Mouse (Mus musculus) ES-E14 (cell line): ENCODE data around the gene Trp53i11. TPM values are rescaled to one million over a fixed set of nuclear protein-coding genes. Genes with fewer than 3 reads are reported as not detected.

ENCODE experiments used
- DNase-seq: peaks from one replicate; pipeline ENCODE4 v3.0.0-alpha.2; 2013; ENCODE audit warnings: low read depth, low spot score
- H3K27ac ChIP-seq: 2 replicates; pipeline ENCODE4 v1.5.1; 2012; ENCODE audit warnings: low read depth, mild to moderate bottlenecking, low read length, moderate library complexity, mixed read lengths; ENCODE audit not compliant: poor library complexity, insufficient read depth, severe bottlenecking
- H3K36me3 ChIP-seq: 2 replicates; pipeline ENCODE4 v1.6.1; 2012; ENCODE audit warnings: mild to moderate bottlenecking, low read length, moderate library complexity, mixed read lengths; ENCODE audit not compliant: control insufficient read depth, poor library complexity, insufficient read depth, severe bottlenecking
- H3K4me1 ChIP-seq, 2 experiments: fragments of 150-350 bp in 1 of 2; sonication (generic) in 1 of 2; 2 replicates each; pipeline ENCODE4 v1.6.1; 2012; ENCODE audit warnings: low read length in 2 of 2, mild to moderate bottlenecking in 1 of 2, mixed read lengths in 1 of 2; ENCODE audit not compliant: control insufficient read depth in 2 of 2, insufficient read depth in 2 of 2, poor library complexity in 1 of 2
- H3K4me3 ChIP-seq, 2 experiments: fragments of 150-350 bp in 1 of 2; sonication (generic) in 1 of 2; 2 replicates each; pipeline ENCODE4 v1.5.1; 2012; ENCODE audit warnings: low read length in 2 of 2, low read depth in 1 of 2, mild to moderate bottlenecking in 1 of 2, mixed read lengths in 1 of 2; ENCODE audit not compliant: insufficient read depth in 1 of 2, poor library complexity in 1 of 2, severe bottlenecking in 1 of 2
- H3K9ac ChIP-seq: 2 replicates; pipeline ENCODE4 v1.6.1; 2012; ENCODE audit warnings: low read depth, mild to moderate bottlenecking, low read length, mixed read lengths; ENCODE audit not compliant: poor library complexity, insufficient read depth, severe bottlenecking
- H3K9me3 ChIP-seq: fragments of 150-350 bp; sonication (generic); 2 replicates; pipeline ENCODE4 v1.6.1; 2012; ENCODE audit warnings: low read depth, mild to moderate bottlenecking, low read length; ENCODE audit not compliant: control insufficient read depth, insufficient read depth
- CHD2 ChIP-seq: IDR thresholded peaks from 2 replicates; pipeline ENCODE4 v1.6.1; 2014; ENCODE audit warnings: mild to moderate bottlenecking, low read depth, low read length, inconsistent platforms
- HCFC1 ChIP-seq: IDR thresholded peaks from 2 replicates; pipeline ENCODE4 v1.6.1; 2012; ENCODE audit warnings: low read length, inconsistent platforms, borderline replicate concordance; ENCODE audit not compliant: insufficient read depth
- MAFK ChIP-seq: IDR thresholded peaks from 2 replicates; pipeline ENCODE4 v1.6.1; 2014; ENCODE audit warnings: mild to moderate bottlenecking, low read depth, low read length, inconsistent platforms; ENCODE audit not compliant: insufficient read depth
- ZC3H11A ChIP-seq: IDR thresholded peaks from 2 replicates; pipeline ENCODE4 v1.6.1; 2012; ENCODE audit warnings: low read depth, mild to moderate bottlenecking, inconsistent platforms, low read length, borderline replicate concordance
- ZNF384 ChIP-seq: IDR thresholded peaks from 2 replicates; pipeline ENCODE4 v1.6.1; 2012; ENCODE audit warnings: low read depth, low read length, inconsistent platforms
- in situ Hi-C, 2 experiments: fragments of 600-800 bp; cut with MboI; formaldehyde crosslinking; loops; one replicate each; pipeline ENCODE4 v1.15.1; 2025; ENCODE audit warnings: low sequenced_read_pairs in 2 of 2, inconsistent platforms in 1 of 2; ENCODE audit not compliant: unreplicated experiment in 2 of 2
- total RNA-seq: library from RNA; depleted of rRNA; stranded (reverse); fragments of 300-350 nt; gene quantifications from 2 replicates; pipeline ENCODE4 v1.2.3, GENCODE M21; 2012

Gene Trp53i11
- total RNA-seq, 1 experiment: 21.7 TPM

GRCm38 (mm10) chr2:93150009-93150408 lies 37.3 kb upstream of the Trp53i11 start:
- TF ChIP-seq ZNF384: no peak
- no peak for TF ChIP-seq HCFC1
- TF ChIP-seq ZC3H11A: no peak
- no peak for TF ChIP-seq CHD2
- H3K36me3 ChIP-seq: no peaks in the 10 kb centered on the region
- no peak overlapping the region for H3K4me3 ChIP-seq
- no peaks in the 10 kb centered on the region for H3K9me3 ChIP-seq
- no peak for DNase-seq
- in situ Hi-C loops: no loop called here
- H3K9ac ChIP-seq: no peak overlapping the region
- H3K4me1 ChIP-seq: peaks cover 4 to 8% of the 10 kb centered on the region in 2 experiments; a peak in 2 of 4 replicates
- H3K27ac ChIP-seq: no peak overlapping the region

- Histone ChIP-seq H3K27ac (no peak overlapping the region), H3K9me3 (no peaks in the 10 kb centered on the region), H3K4me1 (peaks cover 4 to 8% of the 10 kb centered on the region in 2 experiments; a peak in 2 of 4 replicates), H3K9ac (no peak overlapping the region), H3K4me3 (no peak overlapping the region), H3K36me3 (no peaks in the 10 kb centered on the region)
- no peak for TF ChIP-seq CHD2
- no peak for TF ChIP-seq ZNF384
- TF ChIP-seq HCFC1: no peak
- no peak for TF ChIP-seq MAFK
- TF ChIP-seq ZC3H11A: no peak
- DNase-seq: no peak
- in situ Hi-C loops: no loop called here
These were observed 36.5 kb upstream of the Trp53i11 start for GRCm38 (mm10) chr2:93150673-93151450.

GRCm38 (mm10) chr2:93152191-93152601 lies 35.2 kb upstream of the Trp53i11 start:
- H3K4me1 ChIP-seq: peaks cover 4 to 8% of the 10 kb centered on the region in 2 experiments; a peak in 2 of 4 replicates
- no peak overlapping the region for H3K4me3 ChIP-seq
- no peaks in the 10 kb centered on the region for H3K36me3 ChIP-seq
- in situ Hi-C loops: no loop called here
- no peak for DNase-seq
- no peak overlapping the region for H3K27ac ChIP-seq
- H3K9me3 ChIP-seq: no peaks in the 10 kb centered on the region
- TF ChIP-seq CHD2: no peak
- no peak for TF ChIP-seq ZC3H11A
- no peak for TF ChIP-seq HCFC1
- TF ChIP-seq MAFK: no peak
- no peak for TF ChIP-seq ZNF384
- H3K9ac ChIP-seq: no peak overlapping the region

GRCm38 (mm10) chr2:93152883-93153491 lies 34.4 kb upstream of the Trp53i11 start:
- Histone ChIP-seq H3K9ac (no peak overlapping the region), H3K4me1 (peaks cover 4 to 8% of the 10 kb centered on the region in 2 experiments; a peak in 2 of 4 replicates), H3K4me3 (no peak overlapping the region), H3K36me3 (no peaks in the 10 kb centered on the region), H3K27ac (no peak overlapping the region), H3K9me3 (no peaks in the 10 kb centered on the region)
- no peak for DNase-seq
- TF ChIP-seq ZNF384 (no peak), HCFC1 (no peak), ZC3H11A (no peak), CHD2 (no peak), MAFK (no peak)
- in situ Hi-C loops: no loop called here
